Mouse (Mus musculus): ENCODE measurements around the gene Brap. TPM values are rescaled to one million over a fixed set of nuclear protein-coding genes. Genes with fewer than 3 reads are reported as not detected.
"Not testable (repeated sequence)": the region's sequence is repeated elsewhere in the genome, so short reads cannot be mapped to it uniquely, and the experiment has no call there.

Brap gene
- polyA plus RNA-seq, 1 experiment from 2014 or later: 22.1 TPM

DNA sequence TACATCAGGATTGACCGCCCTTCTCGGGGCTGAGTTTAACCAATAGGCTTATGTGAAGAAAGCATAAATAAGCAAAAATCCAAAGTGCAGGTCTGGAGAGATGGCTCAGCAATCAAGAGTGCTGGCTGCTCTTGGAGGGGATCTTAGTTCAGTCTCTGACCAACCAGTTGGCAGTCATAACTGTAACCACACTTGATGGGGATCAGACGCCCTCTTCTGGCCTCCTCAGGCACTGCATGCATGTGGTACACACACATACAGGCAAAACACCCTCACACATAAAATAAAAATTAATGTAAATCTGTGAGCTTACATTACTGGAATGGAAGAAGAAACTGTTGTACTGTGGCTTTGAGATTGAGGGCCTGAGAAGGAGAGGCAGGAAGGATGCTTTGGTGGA is 10.0 kb downstream of the Brap start:
- ATAC-seq (ENCODE audit: insufficient read depth): no peak

DNA sequence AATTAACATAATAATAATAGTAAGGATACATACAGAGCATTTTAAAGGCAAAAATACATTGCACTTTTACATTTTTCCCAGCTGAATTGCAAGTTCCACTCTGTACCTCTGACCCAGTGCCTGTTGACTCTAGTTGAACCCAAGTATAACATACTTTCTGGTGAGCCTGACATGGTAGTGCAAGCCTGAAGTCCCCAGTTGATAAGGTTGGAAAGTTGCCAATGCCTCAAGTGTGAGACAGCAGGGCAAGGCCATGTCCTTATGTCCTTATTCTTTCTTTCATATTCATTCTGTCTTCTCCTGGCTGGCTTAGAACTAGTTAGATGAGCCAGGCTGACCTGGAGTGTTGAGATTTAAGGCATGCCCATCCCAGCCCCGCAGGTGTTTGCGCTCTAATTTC is 21.9 kb downstream of the Brap start:
- Histone ChIP-seq H3K9me3 (replicated peaks) (no peaks in the 10 kb centered on the region), H3K4me3 (replicated peaks) (no peak overlapping the region), H3K27me3 (no peaks in the 10 kb centered on the region), H3K4me1 (replicated peaks) (no peaks in the 10 kb centered on the region), H3K36me3 (replicated peaks) (peaks cover 98% of the 10 kb centered on the region), H3K4me2 (no peak overlapping the region), H3K9ac (no peak overlapping the region), H3K27ac (replicated peaks) (no peak overlapping the region)
- no peak for ATAC-seq (ENCODE audit: insufficient read depth)
- WGBS (ENCODE audit: insufficient replicate concordance): 97% methylated on average over 2 of the region's 2 CpGs

More for the DNA sequence above, 10.0 kb downstream of the Brap start:
- Histone ChIP-seq H3K9ac (no peak overlapping the region), H3K4me1 (replicated peaks) (no peaks in the 10 kb centered on the region), H3K4me3 (replicated peaks) (no peak overlapping the region), H3K4me2 (no peak overlapping the region), H3K9me3 (replicated peaks) (no peaks in the 10 kb centered on the region), H3K27me3 (no peaks in the 10 kb centered on the region), H3K36me3 (replicated peaks) (peaks cover 76% of the 10 kb centered on the region), H3K27ac (replicated peaks) (no peak overlapping the region)
- WGBS (ENCODE audit: insufficient replicate concordance): 79% methylated on average over 3 of the region's 3 CpGs

DNA sequence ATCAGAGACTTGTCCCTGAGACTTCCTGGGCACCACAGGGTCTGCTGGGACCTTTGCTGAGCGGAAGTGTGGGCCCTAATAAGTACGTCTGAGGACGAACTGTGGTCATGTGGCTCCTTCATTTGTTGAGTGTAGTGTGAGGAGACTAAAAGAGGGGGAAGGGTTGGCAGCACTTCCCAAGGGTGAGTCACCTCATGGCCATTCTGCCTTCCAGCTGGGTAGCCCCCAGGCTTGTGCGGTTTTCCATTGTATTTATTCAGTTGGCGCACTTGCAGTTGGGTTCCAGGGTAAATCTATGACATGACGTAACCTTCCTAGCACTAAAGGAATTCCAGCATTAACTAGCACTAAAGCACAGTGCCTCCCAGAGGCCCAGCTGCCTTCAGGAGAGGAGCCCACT is 25.1 kb downstream of the Brap start:
- no peak for ATAC-seq (ENCODE audit: insufficient read depth)

DNA sequence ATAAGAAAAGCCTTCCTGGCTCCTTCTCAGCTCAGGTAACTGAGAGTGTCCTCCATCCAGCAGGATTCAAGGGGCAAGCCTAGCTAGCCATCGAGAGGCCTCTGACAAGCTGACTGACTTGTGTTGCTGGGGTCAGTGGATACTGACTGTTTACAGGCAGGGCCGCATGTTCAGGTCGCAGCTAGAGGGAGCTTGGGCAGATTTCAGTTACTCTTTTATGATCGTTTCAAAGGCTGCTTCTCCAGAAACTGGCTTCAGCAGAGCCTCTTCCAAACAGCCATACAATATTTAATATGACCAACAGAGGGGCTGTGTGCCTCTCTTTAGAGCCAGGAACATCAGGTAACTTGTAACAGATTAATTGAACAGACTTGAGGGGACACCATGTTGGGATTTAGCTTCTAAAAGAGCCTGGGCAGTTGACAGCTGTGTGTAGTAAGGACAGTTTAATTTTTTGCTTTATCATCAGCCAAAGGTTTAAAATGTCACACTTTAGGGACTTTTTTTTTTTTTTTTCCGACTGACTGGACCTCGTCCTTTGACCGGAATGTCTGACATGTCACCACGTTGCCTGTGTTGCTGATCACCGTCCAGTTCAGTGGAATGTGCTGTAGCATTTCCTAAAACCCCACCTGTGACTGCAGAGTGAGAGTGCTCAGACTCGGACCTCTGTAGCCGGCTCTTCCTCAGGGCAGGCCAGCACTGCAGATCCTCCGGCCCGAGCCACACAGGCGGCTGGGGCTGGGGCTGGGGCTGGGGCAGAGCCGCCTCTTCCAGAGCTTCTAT is 25.9 kb downstream of the Brap start:
- no peaks in the 10 kb centered on the region for H3K27me3 ChIP-seq
- peak overlapping the region; percentile 45 for H3K27ac ChIP-seq (replicated peaks)
- no peak overlapping the region for H3K9ac ChIP-seq
- WGBS (ENCODE audit: insufficient replicate concordance): 72% methylated on average over 15 of the region's 15 CpGs
- no peak overlapping the region for H3K4me3 ChIP-seq (replicated peaks)
- peak; percentile 20; the same call in 1 of the 2 replicates for ATAC-seq (ENCODE audit: insufficient read depth)
- peaks cover 61% of the 10 kb centered on the region for H3K36me3 ChIP-seq (replicated peaks)
- H3K9me3 ChIP-seq (replicated peaks): no peaks in the 10 kb centered on the region
- no peak overlapping the region for H3K4me2 ChIP-seq
- peaks cover 10% of the 10 kb centered on the region; the same call in 1 of the 2 replicates for H3K4me1 ChIP-seq (replicated peaks)

More for the DNA sequence above, 25.1 kb downstream of the Brap start:
- H3K4me2 ChIP-seq: no peak overlapping the region
- H3K9me3 ChIP-seq (replicated peaks): no peaks in the 10 kb centered on the region
- no peak overlapping the region for H3K9ac ChIP-seq
- peaks cover 69% of the 10 kb centered on the region for H3K36me3 ChIP-seq (replicated peaks)
- no peak overlapping the region for H3K4me3 ChIP-seq (replicated peaks)
- 79% methylated on average over 6 of the region's 6 CpGs for WGBS (ENCODE audit: insufficient replicate concordance)
- peaks cover 8% of the 10 kb centered on the region; the same call in 1 of the 2 replicates for H3K4me1 ChIP-seq (replicated peaks)
- H3K27me3 ChIP-seq: no peaks in the 10 kb centered on the region
- 0 out of 2 replicates have a peak overlapping the region, but pooled peaks have one; percentile 29 for H3K27ac ChIP-seq (replicated peaks)

DNA sequence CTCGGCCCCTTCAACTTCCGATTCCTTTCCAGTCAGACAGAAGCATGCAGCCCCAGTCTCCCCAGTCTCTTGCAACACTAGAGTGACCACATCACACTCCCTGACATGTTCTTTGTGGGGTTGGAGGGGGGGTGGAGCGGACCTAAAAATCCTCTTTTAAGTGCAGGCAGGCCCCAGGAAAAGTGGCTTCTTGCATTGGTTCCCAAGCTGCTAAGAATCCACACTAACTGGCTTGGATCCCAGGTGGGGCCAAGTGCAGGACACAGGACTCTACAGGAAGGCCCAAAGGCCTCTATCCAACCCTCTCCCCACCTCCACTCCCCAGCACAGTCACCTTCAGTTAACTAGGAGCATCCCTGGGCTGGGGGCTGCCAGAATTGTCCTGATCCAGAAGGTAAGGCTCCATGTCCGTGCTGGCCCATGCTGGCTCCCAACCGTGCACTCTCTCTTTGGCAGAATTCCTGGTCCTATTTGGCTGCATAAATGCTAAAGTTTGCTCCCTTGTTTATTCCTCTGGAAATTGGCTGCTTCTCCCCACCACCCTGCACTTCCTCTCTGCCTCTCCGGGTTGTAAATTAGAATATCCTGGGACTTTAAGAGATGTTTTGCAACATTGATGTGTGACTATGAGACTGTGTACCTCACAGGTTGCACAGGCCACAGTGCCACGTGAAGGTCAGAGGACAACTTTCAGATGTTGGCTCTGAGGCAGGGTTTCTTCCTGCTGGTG is 30.3 kb downstream of the Brap start:
- H3K4me1 ChIP-seq (replicated peaks): peaks cover 10% of the 10 kb centered on the region; the same call in 1 of the 2 replicates
- H3K4me3 ChIP-seq (replicated peaks): no peak overlapping the region
- H3K9me3 ChIP-seq (replicated peaks): no peaks in the 10 kb centered on the region
- ATAC-seq (ENCODE audit: insufficient read depth): peak; percentile 63
- H3K36me3 ChIP-seq (replicated peaks): peaks cover 18% of the 10 kb centered on the region
- WGBS (ENCODE audit: insufficient replicate concordance): 61% methylated on average over 7 of the region's 7 CpGs
- H3K27me3 ChIP-seq: no peaks in the 10 kb centered on the region
- H3K9ac ChIP-seq: no peak overlapping the region
- no peak overlapping the region; the same call in 1 of the 2 replicates for H3K4me2 ChIP-seq
- peak overlapping the region; percentile 72 for H3K27ac ChIP-seq (replicated peaks)

DNA sequence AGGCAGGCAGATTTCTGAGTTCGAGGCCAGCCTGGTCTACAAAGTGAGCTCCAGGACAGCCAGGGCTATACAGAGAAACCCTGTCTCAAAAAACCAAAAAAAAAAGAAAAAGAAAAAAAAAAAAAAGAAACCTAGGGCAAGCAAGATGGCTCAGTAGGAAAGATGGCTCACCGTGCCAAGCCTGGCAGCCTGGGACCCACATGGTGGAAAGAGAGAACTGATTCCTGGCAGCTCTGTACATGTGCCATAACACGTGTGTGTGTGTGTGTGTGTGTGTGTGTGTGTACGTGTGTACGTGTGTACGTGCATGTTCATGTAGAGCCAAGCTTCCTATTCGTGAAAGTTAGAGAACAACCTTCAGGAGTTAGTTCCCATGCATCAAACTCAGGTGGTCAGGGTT is 31.1 kb downstream of the Brap start:
- ATAC-seq (ENCODE audit: insufficient read depth); H3K27ac ChIP-seq (replicated peaks); H3K27me3 ChIP-seq; H3K4me2 ChIP-seq; H3K9me3 ChIP-seq (replicated peaks); H3K9ac ChIP-seq; H3K4me3 ChIP-seq (replicated peaks): not testable (repeated sequence)
- WGBS (ENCODE audit: insufficient replicate concordance): 70% methylated on average over 7 of the region's 7 CpGs
- H3K4me1 ChIP-seq (replicated peaks): peaks cover 15% of the 10 kb centered on the region; the same call in 1 of the 2 replicates
- H3K36me3 ChIP-seq (replicated peaks): peaks cover 10% of the 10 kb centered on the region

DNA sequence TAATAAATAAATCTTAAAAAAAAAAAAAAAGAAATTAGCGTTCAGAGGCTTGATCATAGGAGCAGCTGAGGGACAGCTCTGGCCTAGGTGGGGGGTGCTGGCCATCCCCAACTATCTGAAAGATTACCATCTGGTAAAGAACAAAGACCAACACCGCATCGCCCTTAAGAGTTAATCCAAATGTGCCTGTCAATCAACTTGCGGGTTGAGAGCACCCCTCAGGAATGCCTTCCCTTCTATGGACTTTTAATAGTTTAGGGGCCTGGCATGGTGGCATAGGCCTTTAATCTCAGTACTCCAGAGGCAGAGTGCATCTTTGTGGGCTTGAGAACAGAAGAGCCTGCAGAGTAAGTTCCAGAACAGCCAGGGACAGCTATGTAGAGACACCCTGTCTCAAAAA is 32.5 kb downstream of the Brap start:
- H3K27ac ChIP-seq (replicated peaks): no peak overlapping the region
- no peak for ATAC-seq (ENCODE audit: insufficient read depth)
- H3K9me3 ChIP-seq (replicated peaks): no peaks in the 10 kb centered on the region
- no peak overlapping the region for H3K4me2 ChIP-seq
- H3K4me1 ChIP-seq (replicated peaks): peaks cover 17% of the 10 kb centered on the region; the same call in 1 of the 2 replicates
- no peaks in the 10 kb centered on the region for H3K36me3 ChIP-seq (replicated peaks)
- H3K27me3 ChIP-seq: no peaks in the 10 kb centered on the region
- no peak overlapping the region for H3K9ac ChIP-seq
- WGBS (ENCODE audit: insufficient replicate concordance): 72% methylated on average over 4 of the region's 4 CpGs
- H3K4me3 ChIP-seq (replicated peaks): no peak overlapping the region

DNA sequence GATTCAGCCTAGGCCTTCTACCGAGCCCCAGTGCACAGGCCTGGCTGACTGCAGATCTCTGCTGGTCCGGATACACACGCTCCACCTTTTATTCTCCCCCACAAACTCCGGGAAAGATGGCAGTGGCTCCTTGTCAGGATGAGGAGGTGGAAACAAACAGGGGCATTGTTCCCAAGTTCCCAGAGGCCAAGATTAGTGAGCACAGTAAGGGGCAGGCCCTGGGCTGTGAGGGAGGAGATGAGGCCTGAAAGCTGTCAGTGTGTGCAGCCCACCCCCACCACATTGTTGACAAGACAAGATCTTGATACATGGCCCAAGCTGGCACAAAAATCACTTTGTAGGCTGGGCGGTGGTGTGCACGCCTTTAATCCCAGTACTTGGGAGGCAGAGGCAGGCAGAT is 36.4 kb downstream of the Brap start:
- no peaks in the 10 kb centered on the region for H3K9me3 ChIP-seq (replicated peaks)
- H3K36me3 ChIP-seq (replicated peaks): no peaks in the 10 kb centered on the region
- H3K4me2 ChIP-seq: no peak overlapping the region
- WGBS (ENCODE audit: insufficient replicate concordance): 69% methylated on average over 6 of the region's 6 CpGs
- peaks cover 33% of the 10 kb centered on the region for H3K4me1 ChIP-seq (replicated peaks)
- no peak for ATAC-seq (ENCODE audit: insufficient read depth)
- H3K27ac ChIP-seq (replicated peaks): no peak overlapping the region
- H3K9ac ChIP-seq: no peak overlapping the region
- no peak overlapping the region for H3K4me3 ChIP-seq (replicated peaks)
- no peaks in the 10 kb centered on the region for H3K27me3 ChIP-seq

DNA sequence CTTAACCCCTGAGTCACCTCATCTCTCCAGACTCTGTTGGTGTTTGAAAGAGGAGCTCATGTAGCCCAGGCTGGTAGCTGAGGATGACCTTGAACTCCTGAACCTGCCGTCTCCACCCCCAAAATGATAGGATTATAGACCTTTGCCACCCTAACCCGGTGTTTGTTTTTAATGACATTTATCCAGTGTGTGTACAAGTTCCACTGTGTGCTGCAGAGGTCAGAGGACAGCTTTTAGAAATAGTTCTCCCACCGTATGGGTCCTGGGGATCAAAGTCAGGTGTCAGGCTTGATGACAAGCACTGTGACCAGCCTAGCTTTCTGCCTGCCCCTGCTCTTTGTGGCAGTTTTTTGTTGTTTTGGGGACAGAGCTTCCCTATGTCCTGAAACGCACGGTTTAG is 39.5 kb downstream of the Brap start:
- Histone ChIP-seq H3K36me3 (replicated peaks) (no peaks in the 10 kb centered on the region), H3K27me3 (no peaks in the 10 kb centered on the region), H3K4me2 (0 out of 2 replicates have a peak overlapping the region, but pooled peaks have one; percentile 16), H3K27ac (replicated peaks) (peak overlapping the region; percentile 94), H3K9me3 (replicated peaks) (no peaks in the 10 kb centered on the region), H3K9ac (0 out of 2 replicates have a peak overlapping the region, but pooled peaks have one; percentile 41), H3K4me1 (replicated peaks) (peaks cover 60% of the 10 kb centered on the region), H3K4me3 (replicated peaks) (no peak overlapping the region)
- ATAC-seq (ENCODE audit: insufficient read depth): peak; percentile 49
- 56% methylated on average over 5 of the region's 5 CpGs for WGBS (ENCODE audit: insufficient replicate concordance)

DNA sequence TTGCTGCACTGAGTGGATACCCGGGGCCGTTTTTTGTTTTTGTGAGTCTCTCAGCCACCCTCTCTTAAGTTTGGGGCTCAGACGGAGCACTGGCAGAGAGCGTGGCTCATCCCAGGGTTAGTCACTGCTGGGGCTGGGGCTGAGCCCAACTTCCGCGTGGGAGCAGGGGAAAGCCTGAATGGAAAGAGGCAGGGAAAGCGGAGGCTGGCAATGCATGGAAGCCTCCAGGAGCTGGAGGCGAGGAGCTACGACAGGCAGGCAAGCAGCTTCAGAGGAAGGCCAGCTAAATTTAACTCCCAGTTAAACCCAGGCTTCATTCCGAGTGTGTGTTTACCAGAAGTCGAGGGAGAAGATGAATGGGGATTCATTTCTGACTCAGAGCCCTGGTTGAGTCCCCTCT is 40.1 kb downstream of the Brap start:
- peak overlapping the region; percentile 16 for H3K4me2 ChIP-seq
- peaks cover 65% of the 10 kb centered on the region for H3K4me1 ChIP-seq (replicated peaks)
- ATAC-seq (ENCODE audit: insufficient read depth): no peak
- no peaks in the 10 kb centered on the region for H3K27me3 ChIP-seq
- peak overlapping the region; percentile 94 for H3K27ac ChIP-seq (replicated peaks)
- peak overlapping the region; percentile 41; the same call in 1 of the 2 replicates for H3K9ac ChIP-seq
- H3K36me3 ChIP-seq (replicated peaks): no peaks in the 10 kb centered on the region
- WGBS (ENCODE audit: insufficient replicate concordance): 48% methylated on average over 11 of the region's 11 CpGs
- H3K9me3 ChIP-seq (replicated peaks): no peaks in the 10 kb centered on the region
- no peak overlapping the region for H3K4me3 ChIP-seq (replicated peaks)

DNA sequence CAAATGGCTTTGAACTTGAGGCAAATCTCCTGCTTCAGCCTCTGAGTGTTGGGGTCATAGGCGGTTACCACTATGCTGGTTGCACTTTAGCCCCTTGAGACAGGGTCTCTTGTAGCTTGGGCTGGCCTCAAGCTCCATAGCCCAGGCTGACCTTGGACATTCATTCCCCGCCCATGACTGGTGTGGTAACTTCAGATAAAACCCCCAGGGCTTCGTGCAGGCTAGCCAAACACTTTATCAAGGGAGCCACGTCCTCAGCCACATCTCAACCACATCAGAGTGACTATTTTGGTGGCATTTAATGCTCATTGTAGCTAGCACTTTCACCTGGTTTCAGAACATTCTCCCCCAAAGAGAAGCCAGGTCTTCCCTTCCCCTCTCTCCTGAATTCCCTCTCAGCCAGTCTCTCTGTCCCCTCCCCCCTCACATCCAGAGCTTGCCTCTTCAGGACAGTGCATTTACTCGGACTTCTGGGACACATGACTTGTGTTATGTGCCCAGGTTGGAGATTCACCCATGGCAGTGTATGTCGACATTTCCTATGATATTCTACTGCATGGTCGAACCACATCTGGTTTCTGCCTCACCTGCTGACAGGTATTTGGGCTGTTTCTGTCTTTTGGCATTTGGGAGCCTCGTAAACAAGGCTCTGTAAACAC is 40.9 kb downstream of the Brap start:
- no peaks in the 10 kb centered on the region for H3K27me3 ChIP-seq
- H3K4me1 ChIP-seq (replicated peaks): peaks cover 65% of the 10 kb centered on the region
- 22% methylated on average over 8 of the region's 8 CpGs for WGBS (ENCODE audit: insufficient replicate concordance)
- peak; percentile 90 for ATAC-seq (ENCODE audit: insufficient read depth)
- peak overlapping the region; percentile 69 for H3K4me2 ChIP-seq
- H3K4me3 ChIP-seq (replicated peaks): peak overlapping the region; percentile 35
- H3K36me3 ChIP-seq (replicated peaks): no peaks in the 10 kb centered on the region
- H3K27ac ChIP-seq (replicated peaks): peak overlapping the region; percentile 94
- no peaks in the 10 kb centered on the region for H3K9me3 ChIP-seq (replicated peaks)
- peak overlapping the region; percentile 48 for H3K9ac ChIP-seq
